Mouse (Mus musculus) ES-Bruce4 (cell line): ENCODE results near the gene Rhbdf2. TPM values are rescaled to one million over a fixed set of nuclear protein-coding genes. Genes with fewer than 3 reads are reported as not detected.
A peak's percentile ranks its signal among the peaks of the same experiment; 100 is the strongest.

Source experiments
- H3K27ac ChIP-seq: 2 replicates; pipeline ENCODE4 v1.5.1; 2012; ENCODE audit warnings: low read length, inconsistent platforms; ENCODE audit not compliant: insufficient read depth
- H3K27me3 ChIP-seq: 2 replicates; pipeline ENCODE4 v1.6.1; 2012; ENCODE audit warnings: mild to moderate bottlenecking, low read length, inconsistent platforms; ENCODE audit not compliant: control insufficient read depth, poor library complexity, insufficient read depth, severe bottlenecking
- H3K36me3 ChIP-seq: 2 replicates; pipeline ENCODE4 v1.6.1; 2012; ENCODE audit warnings: inconsistent platforms, mild to moderate bottlenecking, low read length, moderate library complexity; ENCODE audit not compliant: control insufficient read depth, poor library complexity, insufficient read depth, severe bottlenecking
- H3K4me1 ChIP-seq: one replicate; pipeline ENCODE4 v1.8.1; 2011; ENCODE audit warnings: low read length; ENCODE audit not compliant: control insufficient read depth, insufficient read depth
- H3K4me3 ChIP-seq: 2 replicates; pipeline ENCODE4 v1.5.1; 2011; ENCODE audit warnings: low read depth, mild to moderate bottlenecking, low read length
- H3K9ac ChIP-seq: 2 replicates; pipeline ENCODE4 v1.6.1; 2012; ENCODE audit warnings: low read depth, mild to moderate bottlenecking, inconsistent platforms; ENCODE audit not compliant: poor library complexity, severe bottlenecking
- H3K9me3 ChIP-seq: replicated peaks from 2 replicates; pipeline ENCODE4 v1.6.1; 2012; ENCODE audit warnings: mild to moderate bottlenecking, low read length, inconsistent platforms; ENCODE audit not compliant: control insufficient read depth, poor library complexity, insufficient read depth, severe bottlenecking
- CTCF ChIP-seq: IDR thresholded peaks from one replicate; pipeline ENCODE4 v1.8.1; 2011; ENCODE audit warnings: low read depth, low read length
- EP300 ChIP-seq: IDR thresholded peaks from 2 replicates; pipeline ENCODE4 v1.6.1; 2011; ENCODE audit warnings: low read depth, low read length; ENCODE audit not compliant: insufficient read depth
- POLR2A ChIP-seq: IDR thresholded peaks from one replicate; pipeline ENCODE4 v1.8.1; 2011; ENCODE audit warnings: low read length; ENCODE audit not compliant: insufficient read depth
- polyA plus RNA-seq: library from polyadenylated mRNA; stranded (reverse); fragments of >200 nt; gene quantifications from 2 replicates; pipeline ENCODE4 v1.2.4, GENCODE M21; 2011; ENCODE audit warnings: low read depth; ENCODE audit not compliant: missing spikeins, insufficient read depth, insufficient read length

Rhbdf2 gene
- polyA plus RNA-seq, 1 experiment = 36.5 TPM

GRCm38 (mm10) chr11:116589020-116589531 is 37.7 kb downstream of the Rhbdf2 start:
- TF ChIP-seq EP300 = no peak
- TF ChIP-seq CTCF = no peak
- no peak for TF ChIP-seq POLR2A
- no peaks in the 10 kb centered on the region for H3K27me3 ChIP-seq
- H3K36me3 ChIP-seq = no peaks in the 10 kb centered on the region
- no peak overlapping the region for H3K4me3 ChIP-seq
- no peak overlapping the region for H3K27ac ChIP-seq
- peaks cover 12% of the 10 kb centered on the region for H3K4me1 ChIP-seq
- no peaks in the 10 kb centered on the region for H3K9me3 ChIP-seq
- H3K9ac ChIP-seq = no peak overlapping the region

GRCm38 (mm10) chr11:116586801-116587631 is 39.8 kb downstream of the Rhbdf2 start:
- H3K36me3 ChIP-seq = no peaks in the 10 kb centered on the region

GRCm38 (mm10) chr11:116586310-116586709 is 40.5 kb downstream of the Rhbdf2 start, which contains the start of gene Aanat:
Gene Aanat (plus strand): TSS chr11:116586432.
- Histone ChIP-seq H3K4me1 (peaks cover 8% of the 10 kb centered on the region), H3K27me3 (no peaks in the 10 kb centered on the region), H3K36me3 (no peaks in the 10 kb centered on the region), H3K9me3 (no peaks in the 10 kb centered on the region), H3K27ac (peak within 1 kb of the TSS; percentile 58), H3K4me3 (peak within 1 kb of the TSS; percentile 41), H3K9ac (no peak within 1 kb of the TSS)
- TF ChIP-seq POLR2A = no peak
- peak; percentile 74; the same call in 1 of the 2 replicates for TF ChIP-seq EP300
- TF ChIP-seq CTCF = no peak

More at GRCm38 (mm10) chr11:116586801-116587631, 39.8 kb downstream of the Rhbdf2 start:
- TF ChIP-seq CTCF (peak; percentile 93), POLR2A (peak; percentile 35), EP300 (no peak)
- Histone ChIP-seq H3K4me3 (peak overlapping the region; percentile 41), H3K9ac (no peak overlapping the region), H3K4me1 (peaks cover 12% of the 10 kb centered on the region), H3K27me3 (no peaks in the 10 kb centered on the region), H3K9me3 (no peaks in the 10 kb centered on the region), H3K27ac (peak overlapping the region; percentile 58; the same call in 1 of the 2 replicates)

GRCm38 (mm10) chr11:116585682-116586081 is 41.1 kb downstream of the Rhbdf2 start:
- Histone ChIP-seq H3K4me3 (no peak overlapping the region), H3K4me1 (peaks cover 8% of the 10 kb centered on the region), H3K36me3 (no peaks in the 10 kb centered on the region), H3K9me3 (no peaks in the 10 kb centered on the region), H3K27ac (peak overlapping the region; percentile 58), H3K27me3 (no peaks in the 10 kb centered on the region), H3K9ac (no peak overlapping the region)
- TF ChIP-seq EP300 (peak; percentile 79), POLR2A (no peak)

GRCm38 (mm10) chr11:116581376-116581814 is 45.4 kb downstream of the Rhbdf2 start, which contains the start of gene Ube2o:
Gene Ube2o (minus strand): TSS chr11:116581447.
- no peaks in the 10 kb centered on the region for H3K27me3 ChIP-seq
- no peak within 1 kb of the TSS for H3K27ac ChIP-seq
- TF ChIP-seq EP300 (no peak), POLR2A (no peak), CTCF (peak; percentile 31)
- H3K4me1 ChIP-seq = peaks cover 3% of the 10 kb centered on the region
- H3K9me3 ChIP-seq = no peaks in the 10 kb centered on the region
- peak within 1 kb of the TSS; percentile 99 for H3K4me3 ChIP-seq
- H3K36me3 ChIP-seq = no peaks in the 10 kb centered on the region
- H3K9ac ChIP-seq = peak within 1 kb of the TSS; percentile 91
